Mouse (Mus musculus) ovary, adult 18-20 months (tissue): ENCODE results near the gene Rab25.
"Not testable (repeated sequence)": the region's sequence is repeated elsewhere in the genome, so short reads cannot be mapped to it uniquely, and the experiment has no call there.

Experiments used
- DNase-seq: peaks from one replicate; pipeline ENCODE4 v3.0.0; 2022; ENCODE audit warnings: low spot score, mixed read lengths

Gene Rab25

DNA sequence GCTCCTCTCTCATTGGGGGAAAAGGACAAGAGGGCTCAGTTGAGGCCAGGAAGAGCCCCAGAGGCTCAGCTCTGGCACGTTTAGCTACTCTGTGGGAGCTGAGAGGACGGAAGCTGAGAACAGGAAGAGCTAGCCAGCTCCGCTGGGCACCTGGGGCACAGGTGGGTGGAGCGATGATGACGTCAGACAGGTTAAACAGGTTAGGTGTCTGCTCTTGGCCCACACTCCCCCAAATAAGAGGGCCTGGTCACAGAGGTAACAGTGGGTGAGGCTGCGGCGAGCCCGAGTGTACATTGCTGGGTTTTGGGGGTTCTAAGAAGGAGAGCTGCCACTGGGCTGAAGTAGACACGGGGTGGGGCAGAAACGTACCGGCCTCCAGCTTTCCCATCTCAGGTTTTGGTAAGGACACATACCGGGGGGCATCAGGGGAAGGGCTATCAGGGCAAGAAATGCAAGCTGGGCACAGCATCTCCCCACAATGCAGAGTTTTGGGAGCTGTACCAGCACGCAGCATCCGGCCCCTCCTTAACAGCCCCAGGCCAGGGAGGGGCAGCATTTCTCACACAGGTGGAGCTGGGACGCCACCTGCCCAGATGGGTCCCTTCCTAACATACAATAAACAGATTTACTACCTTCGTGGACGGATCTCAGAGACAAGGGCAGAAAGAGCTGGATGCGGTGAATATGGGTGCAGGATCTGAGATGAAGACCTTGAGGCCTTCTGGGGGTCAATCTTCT lies at the start of gene Rab25:
Gene Rab25, minus strand, starts transcription at position 121 of the 738 bp plus-strand sequence.
- no peak for DNase-seq

DNA sequence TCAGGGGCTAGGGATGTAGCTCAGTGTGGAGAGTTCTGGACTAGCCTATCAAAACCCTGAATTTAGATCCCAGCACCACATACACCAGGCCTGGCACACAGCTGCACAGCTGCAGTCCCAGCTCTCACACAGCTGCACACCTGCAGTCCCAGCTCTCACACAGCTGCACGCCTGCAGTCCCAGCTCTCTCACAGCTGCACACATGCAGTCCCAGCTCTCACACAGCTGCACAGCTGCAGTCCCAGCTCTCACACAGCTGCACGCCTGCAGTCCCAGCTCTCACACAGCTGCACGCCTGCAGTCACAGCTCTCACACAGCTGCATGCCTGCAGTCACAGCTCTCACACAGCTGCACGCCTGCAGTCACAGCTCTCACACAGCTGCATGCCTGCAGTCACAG lies 48.4 kb upstream of the Rab25 start:
- DNase-seq: not testable (repeated sequence)

DNA sequence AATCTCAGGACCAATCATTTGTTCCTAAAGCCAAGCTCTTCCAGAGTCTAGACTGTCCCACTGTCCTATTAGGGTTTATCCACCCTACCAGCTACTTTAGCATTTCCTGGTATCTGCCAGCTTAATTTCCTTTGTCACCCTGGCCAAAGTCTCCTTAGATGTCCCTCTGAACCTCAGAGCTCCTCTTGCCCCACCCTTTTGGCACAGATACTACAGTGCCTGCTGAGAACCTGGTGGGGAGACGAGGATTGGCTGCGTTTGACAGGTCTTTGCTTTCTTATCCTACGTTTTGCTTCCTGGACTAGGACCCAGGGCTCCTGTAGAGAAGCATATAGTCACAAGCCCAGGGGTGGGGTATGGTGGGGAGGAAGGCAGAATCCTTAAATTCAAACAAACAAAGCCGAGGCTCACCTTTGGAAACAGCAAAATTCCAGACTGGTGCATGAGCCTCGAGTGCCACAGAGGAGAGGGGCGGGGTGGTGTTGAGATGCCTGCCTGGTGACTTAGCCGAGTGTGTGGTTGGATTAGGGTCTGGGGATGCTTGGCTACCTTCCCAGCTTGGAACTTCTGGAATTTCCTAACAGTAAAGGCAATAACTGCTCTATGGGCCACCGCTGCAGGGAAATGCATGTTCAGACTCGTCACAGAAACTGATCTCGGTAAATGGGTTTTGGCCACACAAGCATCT lies 45.9 kb upstream of the Rab25 start:
- DNase-seq: no peak

DNA sequence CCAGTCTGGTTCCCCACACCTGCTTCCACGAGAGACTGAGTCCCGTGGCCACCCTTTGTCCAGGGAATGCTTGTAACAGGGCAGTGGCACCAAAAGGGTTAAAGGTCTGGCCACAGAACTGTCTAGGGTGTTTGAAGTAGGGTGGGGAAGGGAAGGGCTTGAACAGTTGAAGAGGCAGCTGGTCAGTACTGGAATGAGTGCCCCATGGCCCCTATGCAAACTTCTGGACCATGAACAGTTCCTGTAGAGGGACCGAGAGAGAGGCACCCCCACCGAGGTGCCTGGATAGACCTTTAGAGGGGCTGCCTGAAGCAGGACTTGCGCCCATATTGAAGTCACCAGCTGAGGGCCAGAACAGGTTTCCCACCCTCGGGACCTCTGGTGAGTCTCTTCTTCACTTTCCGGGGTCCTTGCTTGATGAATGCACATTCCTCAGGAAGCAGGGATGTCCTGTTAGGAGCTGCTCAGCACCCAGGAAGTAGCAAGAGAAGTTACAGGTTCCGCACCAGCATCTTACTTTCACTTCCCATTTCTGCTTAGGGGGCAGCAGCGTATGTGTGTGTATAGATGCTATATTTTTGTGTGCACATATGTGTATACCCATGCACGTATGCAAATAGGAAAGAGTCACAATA lies 45.0 kb upstream of the Rab25 start:
- DNase-seq: no peak

DNA sequence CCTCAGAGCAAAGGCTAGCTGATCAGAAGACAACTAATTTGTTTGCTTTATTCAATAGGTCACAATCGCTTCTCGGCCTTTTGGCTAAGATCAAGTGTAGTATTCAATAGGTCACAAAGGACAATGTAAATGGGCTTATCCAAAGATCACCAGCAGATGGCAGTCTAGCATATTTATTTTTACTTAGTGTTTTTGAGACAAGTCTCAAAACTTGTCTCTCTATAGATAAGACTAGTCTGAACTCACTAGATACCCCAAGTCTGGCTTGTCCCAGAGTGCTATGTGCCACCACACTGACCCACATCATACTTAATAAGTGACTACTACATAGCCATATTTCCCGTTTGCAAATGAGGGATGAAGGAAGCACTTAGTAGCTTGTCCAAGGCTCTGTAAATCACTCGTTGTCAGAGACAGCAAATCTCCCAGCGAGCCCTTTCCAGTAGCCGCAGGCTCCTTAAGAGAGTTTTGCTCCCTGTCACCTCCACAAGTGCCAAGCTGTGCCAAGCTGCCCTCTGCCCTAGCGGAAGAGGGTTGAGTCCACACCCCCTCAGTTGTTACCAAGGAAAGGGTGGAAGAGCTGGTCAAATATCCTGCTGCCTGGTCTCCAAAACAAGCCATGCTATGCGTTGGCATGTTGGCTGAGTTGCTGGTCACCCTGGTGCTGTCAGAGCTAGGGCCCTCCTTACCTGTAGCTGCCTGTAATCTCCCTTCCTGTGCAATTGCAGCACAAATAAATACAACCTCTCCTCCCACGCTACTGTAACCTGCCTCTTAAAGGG lies 44.0 kb upstream of the Rab25 start:
- no peak for DNase-seq

DNA sequence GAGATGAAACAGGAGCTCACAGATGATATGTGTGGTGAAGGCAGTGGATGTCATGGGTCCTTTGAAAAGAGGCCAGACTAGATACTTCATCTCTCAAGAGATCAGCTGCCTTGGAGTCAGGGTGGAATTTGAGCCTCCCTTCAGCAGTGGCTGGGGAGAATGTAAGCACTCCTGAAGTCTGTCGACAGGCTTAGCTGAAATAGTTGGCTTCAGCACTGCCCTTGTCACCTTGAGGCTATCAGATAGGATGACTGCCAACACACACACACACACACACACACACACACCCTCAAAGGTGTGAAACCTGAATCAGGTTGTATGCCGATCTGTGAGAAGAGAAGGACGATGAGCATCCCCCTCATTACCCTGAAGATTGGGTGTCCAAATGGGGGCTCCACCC lies 42.9 kb upstream of the Rab25 start:
- no peak for DNase-seq

DNA sequence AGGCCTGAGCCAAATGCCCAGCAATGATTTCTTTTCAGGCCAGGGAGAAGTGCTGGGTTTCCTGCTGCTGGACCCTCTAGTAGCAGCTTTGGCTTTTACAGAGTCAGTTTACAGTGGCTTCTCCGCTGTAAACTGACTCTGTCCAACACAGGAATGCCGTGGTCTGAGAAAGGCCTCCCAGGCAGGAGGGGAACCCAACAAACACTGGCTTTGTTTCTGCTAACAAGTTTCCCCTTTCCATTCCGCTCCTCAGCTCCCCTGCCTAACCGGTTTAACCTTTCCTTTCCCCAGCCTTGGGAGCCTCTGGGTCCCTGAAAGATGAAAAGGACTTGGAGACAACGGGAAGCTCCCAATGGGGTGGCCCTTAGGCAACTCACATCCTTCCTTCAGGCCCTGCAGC lies 42.1 kb upstream of the Rab25 start:
- no peak for DNase-seq

DNA sequence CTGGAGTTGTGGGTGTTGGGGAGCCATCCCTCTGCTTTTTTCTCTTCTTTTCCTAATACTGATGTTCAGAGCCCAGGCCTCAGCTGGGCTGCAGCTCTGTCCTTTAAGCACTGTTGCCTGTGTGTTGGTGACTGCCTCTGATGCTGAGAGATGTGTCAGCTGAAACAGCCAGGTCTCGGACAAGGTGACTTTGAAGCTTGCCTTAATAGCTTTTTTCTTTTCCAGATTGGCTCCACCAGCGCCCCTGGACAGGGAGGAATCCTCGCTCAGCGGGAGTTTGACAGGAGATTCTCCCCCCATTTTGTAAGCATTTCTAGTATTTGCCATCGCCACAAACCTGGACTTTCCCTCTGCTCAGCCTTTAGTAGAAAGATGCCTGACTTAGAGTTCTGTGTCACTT lies 38.5 kb upstream of the Rab25 start:
- DNase-seq: no peak

DNA sequence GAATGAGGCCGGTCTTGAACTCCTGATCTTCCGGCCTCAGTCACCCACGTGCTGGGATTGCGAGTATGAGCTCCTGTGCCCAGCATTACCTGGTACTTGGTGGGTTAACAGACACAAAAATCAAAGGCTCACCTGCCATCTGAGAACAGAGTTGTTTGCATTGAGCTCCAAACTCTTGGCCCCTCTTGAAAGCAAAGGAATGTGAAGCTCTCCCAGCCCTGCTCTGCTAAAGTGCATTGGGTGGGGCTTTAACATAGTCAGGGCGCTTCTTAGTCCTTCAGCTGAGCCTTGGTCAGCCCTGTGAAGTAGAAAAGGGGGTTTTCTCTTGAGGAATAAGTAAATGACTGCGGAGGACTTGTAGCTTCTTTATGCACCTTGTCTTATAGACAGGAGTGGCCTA lies 37.7 kb upstream of the Rab25 start:
- no peak for DNase-seq

DNA sequence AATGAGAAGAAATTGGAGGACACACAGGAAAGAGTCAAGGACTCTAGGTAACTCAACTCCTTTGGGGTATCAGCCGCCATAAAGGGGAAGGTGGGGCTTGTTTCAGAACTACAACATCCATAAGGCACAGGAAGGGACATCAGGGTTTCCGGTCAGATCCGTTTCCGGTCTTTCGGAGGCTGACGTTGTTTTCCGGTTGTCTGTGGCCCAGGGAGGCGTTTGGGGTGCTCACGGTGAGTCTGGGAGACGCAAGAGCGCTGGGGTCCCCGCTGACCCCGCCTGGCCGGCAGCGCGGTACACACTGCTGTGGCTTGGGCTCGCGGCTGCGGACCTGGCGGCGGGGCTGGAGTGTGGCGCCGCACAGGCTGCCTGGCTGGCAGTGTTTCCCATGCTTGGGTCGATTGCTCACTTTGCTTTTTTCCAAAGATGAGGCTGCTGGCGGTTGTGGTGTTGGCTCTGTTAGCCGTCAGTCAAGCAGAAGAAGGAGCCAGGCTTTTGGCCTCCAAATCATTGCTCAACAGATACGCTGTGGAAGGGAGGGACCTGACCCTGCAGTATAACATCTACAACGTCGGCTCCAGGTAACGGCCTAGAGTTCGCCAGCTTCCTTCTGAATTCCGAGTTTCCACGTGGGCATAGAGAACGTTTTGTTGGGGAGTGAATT lies 31.5 kb upstream of the Rab25 start:
- peak; percentile 59 for DNase-seq

DNA sequence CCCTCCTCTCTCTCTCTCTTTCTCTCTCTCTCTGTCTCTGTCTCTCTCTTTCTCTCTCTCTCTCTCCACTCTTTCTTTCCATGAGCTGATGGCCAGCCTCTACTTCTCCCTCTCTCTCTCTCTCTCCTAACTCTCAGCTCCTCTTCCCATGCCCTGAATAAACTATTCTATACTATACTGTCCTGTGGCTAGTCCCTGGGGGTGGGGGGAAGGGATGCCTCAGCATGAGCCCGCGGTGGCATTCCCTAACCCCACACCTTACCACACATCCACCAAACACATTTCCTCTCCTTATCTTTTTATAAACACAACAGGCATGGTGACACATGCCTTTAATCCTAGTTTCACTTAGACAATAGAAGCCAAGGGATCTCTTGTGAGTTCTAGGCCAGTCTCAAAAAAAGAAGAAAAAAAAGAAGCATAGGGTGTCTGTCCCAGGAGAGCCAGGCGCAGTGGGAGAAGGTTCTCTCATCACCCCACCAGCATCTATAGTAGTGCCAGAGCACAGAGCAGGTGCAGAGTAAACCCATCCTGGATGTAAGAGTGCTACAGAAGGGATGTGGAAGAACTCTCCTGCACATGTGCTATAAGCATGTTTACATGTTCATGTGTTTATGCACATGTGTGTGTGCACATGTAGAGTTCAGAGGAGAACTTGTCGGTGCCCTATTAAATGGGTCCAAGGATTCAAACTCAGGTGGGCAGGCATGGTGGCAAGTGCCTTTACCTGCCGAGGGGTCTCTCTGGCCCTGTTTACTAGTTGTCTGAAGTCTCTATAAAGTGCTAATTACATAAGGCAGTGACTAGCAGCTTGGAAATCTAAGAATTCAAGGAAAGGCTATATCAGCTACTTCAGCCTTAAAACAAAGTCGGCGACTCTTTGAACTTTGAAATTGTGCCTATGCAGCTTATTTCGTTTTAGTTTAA lies 30.7 kb upstream of the Rab25 start:
- DNase-seq: no peak

DNA sequence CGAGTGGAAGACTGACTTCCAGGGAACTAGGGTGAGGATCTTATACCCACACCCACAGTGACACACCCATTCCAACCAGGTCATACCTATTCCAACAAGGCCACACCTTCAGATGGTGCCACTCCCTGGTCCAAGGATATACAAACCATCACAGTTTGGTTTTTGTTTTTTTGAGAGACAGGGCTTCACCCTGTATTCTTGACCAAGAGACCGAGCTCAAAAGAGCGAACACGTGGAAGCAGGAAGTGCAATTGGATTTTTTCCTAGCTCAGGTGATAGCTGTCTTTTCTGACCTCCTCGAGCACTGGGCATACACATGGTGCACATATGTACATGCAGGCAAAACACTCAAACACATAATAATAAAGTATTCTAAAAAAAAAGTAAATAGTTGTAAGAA lies 29.7 kb upstream of the Rab25 start:
- DNase-seq: not testable (repeated sequence)

DNA sequence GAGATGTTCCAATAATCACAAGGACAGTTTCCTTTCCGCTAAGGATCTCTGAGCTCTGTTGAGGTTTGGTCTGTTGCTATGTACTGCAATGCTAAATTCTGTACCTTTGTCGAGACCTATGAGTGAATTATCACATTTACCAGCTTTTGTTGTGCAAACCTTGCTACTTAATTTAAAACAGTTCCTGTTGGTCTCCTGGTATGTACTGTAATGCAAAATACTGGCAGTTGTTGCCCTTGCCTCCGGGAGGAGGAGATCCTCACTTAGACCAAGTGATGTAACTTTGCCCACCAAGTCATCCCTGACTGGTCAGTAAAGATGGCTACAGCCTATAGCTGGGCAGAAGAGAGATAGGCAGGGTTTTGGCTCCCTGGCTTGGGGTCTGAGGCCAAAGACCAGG lies 27.4 kb upstream of the Rab25 start, which contains the start of gene Ssr2:
Gene Ssr2, plus strand, starts transcription at position 337 of the 400 bp plus-strand sequence.
- DNase-seq: no peak

DNA sequence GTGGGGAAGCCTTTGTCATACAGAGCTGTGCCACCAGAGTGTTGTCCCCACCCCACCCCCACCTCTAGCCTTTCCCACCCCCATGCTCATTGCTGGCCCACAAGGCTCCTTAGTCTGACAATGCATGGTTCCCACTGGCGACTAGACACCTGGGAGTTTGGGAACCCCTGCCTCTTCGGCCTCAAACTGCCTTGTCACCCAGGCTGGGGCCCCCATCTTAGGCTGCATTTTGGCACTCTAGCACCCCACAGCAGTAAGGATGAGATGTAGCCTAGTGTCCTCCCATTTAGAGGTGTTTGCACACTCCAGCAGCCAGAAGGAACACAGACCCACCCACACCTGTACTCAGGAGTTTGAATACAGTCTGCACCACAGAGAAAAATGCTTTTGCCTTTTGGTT lies 25.7 kb upstream of the Rab25 start:
- DNase-seq: no peak

DNA sequence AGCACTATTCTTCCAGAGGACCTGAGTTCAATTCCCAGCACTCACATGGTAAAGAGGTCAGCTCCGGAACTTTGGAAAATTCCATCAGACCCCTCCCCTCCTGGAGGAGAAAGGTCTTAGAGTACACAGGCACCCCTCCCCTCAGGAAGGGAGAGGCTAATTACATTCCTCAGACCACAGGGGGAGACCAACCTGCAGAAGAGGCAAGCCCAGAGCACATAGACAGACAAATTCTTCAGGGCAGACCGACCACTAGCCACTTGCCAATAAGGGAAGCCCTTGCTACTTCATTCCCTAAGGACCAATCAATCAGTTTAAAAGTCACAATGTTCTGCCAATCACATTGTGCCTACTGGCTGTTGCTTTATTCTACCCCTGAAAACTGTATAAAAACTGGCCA lies 24.7 kb upstream of the Rab25 start:
- DNase-seq: no peak

DNA sequence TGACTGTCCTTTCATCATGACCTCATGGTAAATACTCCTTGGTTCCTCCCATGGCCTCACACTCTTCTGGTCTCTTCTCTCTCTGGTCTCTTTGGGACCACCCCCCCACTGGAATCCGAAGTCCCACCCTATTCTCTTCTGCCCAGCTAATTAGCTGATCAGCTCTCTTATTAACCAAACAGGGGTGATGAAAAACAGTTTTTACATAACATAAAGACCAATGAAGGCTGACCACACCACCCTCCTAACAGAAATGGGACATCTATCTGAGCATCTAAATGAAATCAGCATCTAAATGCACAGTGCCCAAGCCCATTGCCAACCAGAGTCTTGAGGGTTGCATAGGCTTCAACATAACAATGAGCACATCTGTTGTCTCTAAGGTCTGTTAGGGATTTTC lies 23.8 kb upstream of the Rab25 start:
- DNase-seq: no peak

DNA sequence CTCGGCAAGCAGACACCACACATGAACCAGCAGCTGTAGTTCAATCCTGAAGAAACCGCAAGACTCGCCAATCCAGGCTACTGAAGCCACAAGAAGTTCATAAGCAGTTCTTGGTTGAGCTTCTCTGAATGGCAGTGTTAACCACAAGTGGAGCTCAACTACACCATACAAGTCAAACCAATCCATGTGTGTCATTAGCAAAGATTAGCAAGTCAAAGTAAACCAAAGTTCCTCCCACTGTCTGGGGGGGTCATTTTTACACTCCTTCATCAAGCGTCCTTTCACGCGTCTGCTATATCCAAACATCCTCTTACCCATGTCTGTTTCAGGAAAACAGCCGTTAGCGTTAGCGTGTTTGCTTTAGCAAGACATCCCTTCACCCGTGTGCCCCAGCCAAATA lies 22.2 kb upstream of the Rab25 start:
- no peak for DNase-seq

DNA sequence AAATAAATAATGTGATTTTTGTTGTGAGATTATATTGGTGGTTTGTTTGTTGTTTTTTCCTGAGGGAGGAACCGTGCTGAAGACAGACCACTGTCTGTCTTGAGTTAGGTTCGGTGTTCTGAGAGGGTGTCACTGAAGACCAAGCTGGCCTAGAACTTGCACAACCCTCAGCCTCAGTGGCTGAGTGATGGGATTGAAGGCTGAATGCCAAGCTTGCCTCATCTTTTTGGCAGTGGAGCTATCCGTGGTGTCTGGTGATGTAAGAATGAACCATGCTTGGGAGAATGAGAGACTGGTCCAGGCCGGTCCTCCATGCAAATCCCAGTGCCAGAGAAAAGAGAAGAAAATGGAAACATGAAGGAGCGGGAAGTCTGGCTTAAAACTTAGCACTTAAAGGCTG lies 21.6 kb upstream of the Rab25 start:
- no peak for DNase-seq

DNA sequence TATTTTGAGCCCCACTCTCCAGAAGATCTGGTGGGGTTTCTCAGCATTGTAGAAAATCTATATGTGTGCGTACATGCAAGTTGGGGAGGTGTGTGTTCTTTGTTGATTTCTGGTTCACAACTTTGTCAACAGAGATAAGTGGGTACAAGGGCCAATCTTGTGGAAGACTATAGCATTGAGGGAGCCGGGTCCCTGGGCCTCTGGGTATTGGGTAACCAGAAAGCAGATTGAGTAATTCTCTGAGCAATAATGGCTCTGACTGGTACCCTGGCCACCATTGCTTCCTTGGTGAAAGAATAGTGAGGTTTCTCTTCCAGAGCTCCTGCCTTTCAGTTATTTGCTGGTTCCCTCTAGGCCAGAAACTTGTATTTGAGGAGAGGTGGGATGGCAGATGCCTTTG lies 21.0 kb upstream of the Rab25 start:
- DNase-seq: no peak

DNA sequence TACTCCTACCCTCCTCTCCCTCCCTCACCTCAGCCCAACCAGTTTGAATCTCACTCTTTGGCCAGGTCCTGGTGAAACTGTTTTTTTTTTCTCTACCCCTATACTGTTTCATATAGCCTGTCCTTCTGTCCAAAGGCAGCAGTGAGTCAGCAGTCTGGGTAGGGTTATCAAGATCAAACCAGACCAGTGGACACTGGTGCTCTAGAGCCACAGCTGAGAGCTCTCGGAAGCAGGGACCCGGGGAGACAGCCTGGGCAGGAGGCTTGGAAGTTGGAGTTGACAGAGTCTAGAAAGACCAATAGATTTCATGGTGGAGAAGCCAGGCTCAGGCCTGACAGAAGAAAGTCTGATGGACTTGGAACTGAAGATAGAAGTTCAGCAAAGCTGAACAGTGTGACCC lies 20.5 kb upstream of the Rab25 start:
- DNase-seq: no peak

DNA sequence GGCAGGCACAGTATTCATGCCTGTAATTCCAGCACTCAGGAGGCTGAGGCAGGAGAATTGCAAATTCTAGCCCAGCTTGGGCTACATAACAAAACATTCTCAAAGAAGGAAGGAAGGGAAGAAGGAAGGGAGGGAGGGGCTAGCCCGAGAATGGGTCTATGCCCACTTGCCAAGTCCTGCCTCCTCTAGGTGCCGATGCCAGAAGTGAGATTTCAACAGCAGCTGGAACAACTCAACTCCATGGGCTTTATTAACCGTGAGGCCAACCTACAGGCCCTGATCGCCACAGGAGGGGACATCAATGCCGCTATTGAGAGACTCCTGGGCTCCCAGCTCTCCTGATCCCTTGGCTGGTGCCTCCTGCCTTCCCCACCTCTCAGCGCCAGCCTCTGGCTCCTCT lies 19.8 kb upstream of the Rab25 start:
- DNase-seq: no peak
